Mouse (Mus musculus): Measurements from ENCODE around the gene Il19.

Il19 gene

DNA sequence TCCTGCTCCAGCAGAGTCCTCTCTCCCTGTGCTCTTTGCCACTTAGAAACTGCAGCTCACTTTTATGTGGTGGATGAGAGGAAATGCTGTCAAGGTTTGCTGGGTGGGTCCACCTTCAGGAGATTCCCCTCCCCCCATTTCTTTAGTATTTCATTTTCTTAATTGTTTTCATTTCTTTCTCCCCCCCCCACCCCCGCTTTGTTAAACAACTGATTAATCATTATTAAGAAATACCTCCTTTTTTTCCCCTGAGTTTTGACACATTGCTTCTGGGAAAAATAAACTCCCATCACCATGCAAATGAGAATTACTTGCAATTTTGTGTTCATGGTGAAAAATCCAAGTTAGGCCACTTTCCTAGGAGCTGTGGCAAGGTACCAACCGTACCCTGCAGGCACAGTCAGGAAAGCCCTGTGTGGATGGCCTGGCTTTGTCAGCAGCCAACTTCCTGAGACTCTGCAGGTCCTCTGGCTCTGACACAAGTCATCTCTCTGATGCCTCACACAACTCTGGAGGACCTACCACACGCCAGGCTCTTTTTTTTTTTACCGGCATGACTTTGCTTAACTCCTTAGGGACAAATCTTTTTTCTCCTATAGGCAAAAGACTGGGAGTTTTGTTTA is at the start of gene Il19:
Gene Il19, minus strand, starts transcription at position 51 of the 623 bp plus-strand sequence.
- DNase-seq: no peak

DNA sequence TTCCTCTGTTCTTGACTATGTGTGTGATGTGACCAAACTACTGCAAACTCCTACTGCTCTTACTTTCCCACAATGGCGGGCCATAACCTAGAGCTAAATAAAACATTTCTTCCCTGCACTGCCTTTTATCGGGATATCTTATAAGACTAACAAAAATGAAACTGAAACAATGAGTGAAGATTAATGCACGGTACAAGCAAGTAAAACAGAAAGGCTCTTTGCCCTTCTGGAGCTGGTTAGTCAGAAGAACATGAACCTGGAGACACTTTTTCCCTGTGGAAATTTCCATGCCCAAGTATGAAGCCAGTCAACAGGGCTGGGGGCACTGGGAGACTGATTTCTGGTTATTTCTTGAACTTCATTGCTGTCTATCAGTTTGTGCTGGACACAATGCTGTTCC is 49.4 kb upstream of the Il19 start:
- no peak for DNase-seq

DNA sequence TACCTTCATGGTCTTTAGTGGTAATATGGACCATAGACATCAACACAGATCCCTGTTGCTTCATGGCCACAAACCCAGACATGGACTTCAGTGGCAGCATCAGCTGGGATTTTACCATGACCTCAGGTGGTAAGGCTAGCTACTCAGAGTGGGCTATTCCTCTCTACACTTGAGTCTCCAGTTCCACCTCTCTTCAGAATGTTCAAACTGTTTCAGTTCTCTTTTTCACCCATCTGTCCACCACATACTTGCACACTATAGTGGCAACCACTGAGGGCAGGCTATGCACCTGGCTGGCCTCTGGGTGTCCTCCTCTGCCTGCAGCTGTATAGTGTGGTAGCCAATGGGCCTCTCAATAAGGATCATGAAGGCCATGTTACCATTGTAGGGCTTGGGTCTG is 47.5 kb upstream of the Il19 start:
- no peak for DNase-seq

DNA sequence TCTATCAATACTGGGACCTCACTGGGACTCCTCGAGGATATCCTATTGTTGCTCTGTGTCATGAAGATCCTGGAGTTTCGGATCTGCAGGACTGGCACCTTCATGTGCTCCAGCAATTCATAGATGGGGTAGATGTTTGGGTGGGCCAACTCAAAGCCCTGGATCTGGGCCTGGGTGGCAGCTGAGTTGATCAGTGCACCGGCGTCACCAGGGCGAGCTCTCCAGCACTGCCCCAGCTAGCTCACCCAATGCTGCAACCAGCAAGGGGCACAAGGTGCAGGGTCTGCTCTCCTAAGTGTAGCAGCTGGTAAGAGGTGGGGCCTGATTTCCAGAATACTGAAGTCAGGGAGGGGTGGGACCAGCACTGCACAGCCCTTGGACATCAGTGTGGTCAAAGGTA is 47.1 kb upstream of the Il19 start:
- no peak for DNase-seq

DNA sequence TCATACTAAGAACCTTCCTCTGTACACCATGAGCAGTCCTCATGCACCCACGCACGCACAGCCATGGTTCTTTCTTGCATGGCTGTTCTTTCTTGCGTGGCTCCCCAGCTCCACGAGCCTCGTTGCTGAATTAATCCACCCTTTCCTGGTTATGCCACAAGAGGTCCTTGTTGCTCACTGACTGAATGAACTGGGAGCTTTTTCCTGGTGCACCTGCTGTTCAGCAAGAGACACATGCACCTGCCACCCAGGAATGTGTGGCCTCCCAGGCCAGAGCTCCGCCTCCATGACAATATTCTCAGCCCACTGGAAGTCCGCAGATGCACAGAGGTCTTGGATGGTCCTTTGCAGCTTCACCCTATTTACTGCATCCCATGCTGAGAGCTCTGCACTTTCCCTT is 44.5 kb upstream of the Il19 start:
- DNase-seq: no peak

DNA sequence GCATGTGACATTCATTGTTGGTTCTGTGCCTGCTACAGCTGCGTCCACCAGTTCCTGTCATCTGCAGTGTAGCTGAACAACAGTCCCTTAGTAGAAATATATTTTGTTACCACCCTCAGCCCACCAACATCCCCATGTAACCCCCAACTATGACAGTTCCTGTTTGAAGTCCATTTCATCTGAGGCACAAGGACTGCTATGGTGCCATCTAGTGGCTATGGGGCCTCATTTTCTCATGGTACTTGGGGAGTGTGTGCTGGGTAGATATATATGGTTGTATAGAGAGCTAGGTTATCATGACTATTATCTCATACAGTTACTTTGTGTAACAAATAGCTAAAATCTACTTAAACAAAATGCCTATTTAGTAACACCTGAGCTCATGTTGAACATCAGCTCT is 39.5 kb upstream of the Il19 start:
- DNase-seq: peak; percentile 34 to 49

DNA sequence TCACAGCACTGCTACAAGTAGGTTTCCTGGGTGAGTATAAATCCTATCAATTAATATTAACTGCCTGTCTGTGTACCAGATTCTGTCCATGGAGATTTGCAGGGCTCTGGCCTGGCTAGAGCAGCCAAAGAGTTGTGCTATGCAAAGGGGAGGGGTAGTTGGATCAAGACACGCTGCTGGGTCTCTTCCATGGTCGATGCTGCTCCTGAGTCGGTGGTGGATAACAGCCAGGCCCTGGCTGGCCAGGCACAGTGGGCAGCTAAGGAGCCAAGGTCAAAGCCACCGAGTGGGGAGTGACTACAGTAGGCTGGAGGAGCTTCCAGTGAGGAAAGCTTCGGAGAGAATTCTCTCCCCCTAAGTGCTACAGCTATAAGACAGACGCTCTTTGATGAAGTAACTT is 24.0 kb upstream of the Il19 start:
- no peak for DNase-seq

DNA sequence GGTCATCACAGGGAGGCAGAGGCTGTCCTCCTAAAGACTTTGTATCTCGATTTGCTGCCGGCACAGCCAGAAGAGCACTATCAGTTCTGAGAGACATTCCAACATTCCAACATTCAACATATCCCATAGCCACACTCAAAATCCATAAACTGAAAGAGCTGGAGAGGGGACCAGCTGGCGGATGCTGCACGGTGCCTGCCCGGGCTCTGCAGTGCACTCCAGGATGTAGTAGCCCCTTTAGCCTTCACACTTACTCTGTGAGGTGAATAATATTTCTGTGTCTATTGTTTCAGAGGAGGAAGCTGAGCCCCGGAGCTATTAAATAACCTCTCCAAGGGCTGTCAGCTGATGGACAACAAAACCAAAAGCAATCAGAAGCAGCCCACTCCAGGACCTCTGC is 7.0 kb upstream of the Il19 start:
- no peak for DNase-seq

DNA sequence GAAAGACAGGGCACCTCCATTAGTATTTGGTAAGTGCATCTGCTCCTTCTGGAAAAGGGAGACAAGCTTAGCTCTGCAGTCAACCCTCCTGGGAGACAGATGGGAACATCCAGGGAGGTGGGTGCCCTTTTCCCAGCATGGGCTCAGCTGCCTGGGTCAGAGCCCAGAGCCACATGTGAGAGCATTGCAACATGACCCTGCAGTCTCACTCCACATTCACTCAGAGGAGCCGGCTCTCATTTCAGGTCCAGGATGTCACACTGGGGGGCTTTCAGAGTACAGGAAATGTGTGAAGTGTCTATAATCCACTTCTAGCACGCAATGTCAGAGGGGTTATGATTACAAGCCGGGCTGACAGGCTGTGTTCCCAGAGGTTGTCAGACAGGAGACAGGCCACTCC is 1.9 kb upstream of the Il19 start:
- no peak for DNase-seq

DNA sequence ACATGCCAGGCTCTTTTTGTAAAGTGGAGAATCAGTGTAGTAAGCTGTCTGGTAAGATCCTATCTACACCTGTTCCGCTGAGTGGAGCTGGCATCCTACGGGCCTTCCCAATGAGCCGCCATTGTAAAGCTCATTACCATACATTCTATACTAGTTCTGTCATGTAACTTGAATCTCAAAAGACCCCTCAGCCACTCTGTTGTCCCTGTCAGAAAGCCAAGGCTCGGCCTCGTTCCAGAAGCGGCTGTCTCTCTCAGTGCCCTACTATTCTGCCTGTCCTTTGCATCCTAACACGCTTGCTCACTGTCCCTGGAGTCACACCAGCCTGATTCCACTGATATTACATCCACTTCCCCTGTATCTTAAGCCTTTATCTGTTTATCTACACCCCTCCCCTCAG is 1.7 kb downstream of the Il19 start:
- DNase-seq: no peak

DNA sequence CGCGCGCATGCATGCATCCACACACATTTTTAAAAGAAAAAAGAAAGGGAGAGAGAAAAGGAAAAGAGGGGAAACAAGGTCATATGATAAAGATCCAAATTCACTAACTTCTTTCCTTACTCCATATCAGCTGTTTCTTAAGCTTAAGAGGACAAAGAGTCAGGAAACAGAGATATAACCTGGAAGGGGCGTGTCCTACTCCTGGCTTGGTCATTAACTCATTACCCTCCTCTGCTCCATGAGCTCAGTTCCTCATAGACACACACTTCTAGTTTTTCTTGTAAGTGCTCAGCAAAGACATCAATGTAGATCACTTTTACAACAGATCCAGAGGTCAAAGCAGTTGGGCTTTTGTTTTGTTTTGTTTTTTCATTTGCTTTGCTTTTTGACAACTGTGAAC is 2.7 kb downstream of the Il19 start:
- no peak for DNase-seq

DNA sequence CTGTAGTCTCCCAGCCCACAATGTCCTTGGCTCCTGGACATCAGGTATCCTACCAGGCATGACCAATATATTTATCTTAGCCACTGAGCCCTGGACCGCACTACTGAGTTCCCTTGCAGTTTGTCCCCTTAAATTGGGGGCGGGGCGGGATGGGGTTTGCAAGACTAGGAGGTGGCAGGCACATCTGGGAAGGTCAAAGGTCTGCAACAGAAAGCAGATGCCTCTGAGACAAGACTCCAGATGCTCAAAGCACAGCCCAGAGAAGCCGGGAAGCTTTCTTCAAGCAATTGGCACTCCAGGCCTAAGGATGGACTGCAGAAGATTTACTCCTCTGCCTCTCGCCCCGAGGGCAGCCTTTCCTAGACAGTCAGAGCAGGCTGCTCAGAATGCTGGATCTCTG is 3.6 kb downstream of the Il19 start:
- DNase-seq: no peak

DNA sequence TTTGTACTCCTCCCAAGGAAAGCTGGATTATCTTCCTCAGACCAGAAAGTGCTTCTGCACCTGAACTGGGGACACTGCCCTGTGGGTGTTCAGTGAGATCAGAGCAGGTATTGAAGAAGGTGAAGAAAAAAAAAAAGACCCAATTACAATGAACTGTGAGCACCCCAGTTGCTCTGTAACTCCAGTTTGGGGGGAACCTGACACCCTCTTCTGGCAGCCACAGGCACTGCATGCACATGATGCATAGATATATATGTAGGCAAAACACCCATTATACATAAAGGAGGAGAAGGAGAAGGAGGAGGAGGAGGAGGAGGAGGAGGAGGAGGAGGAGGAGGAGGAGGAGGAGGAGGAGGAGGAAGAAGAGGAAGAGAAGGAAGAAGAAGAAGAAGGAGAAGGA is 13.4 kb downstream of the Il19 start:
- DNase-seq: peak; percentile 41 to 49

DNA sequence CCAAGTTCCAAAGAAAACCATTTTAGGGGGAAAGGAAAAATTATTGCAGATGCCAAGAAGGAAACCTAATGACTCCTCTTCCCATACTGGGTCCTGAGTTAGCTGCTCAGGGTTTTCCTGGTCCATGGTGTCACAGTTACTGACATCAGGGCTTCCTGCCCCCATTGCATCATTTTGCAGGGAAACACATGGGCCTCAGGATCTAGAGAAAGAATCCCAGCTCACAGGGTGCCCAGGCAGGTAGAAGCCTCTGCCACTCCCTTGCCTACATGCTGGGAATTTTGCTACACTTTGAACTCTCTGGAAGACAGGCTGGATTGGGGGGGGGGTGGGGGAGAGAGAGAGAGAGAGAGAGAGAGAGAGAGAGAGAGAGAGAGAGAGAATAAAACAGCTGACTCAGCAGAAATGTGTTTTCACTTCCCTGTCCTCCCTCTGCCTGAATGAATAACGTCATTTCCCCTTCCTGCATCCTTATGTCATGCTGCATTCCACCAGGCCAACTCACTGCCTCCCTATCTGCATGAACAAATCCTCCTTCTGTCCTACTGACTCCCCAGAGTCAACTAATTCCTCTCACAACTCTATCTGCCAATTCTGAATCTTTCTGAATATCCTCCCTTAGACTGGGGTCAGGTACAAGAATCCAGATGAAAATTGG is 21.5 kb downstream of the Il19 start:
- no peak for DNase-seq

DNA sequence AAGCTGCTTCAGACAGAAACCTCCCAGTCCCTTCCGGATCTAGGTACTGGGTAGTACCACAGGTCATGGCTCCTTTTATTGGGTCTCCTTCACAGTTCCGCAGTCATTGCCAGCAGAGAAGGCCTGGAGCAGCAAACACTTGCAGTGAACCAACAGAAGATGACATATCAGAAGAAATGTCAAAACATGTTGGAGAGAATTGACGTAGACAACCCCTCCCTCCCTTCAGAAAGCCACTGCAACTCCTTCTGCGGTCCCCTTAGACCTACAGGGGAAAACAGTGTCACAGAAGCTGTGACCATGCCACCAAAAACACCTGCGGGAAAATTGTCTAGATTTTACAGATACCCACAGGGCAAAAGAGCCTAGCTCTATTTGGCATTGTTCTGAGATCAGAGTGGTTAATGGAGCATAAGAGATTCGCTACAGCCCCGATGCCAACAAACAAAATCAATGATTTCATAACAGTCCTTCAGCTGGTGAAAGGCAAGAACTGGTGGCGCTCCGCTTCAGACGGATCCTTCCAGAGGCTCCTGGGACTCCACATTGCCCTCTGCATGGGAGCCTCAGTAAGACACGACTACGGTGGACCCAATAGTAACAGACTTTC is 28.4 kb downstream of the Il19 start, which contains the start of gene Il20:
Gene Il20, minus strand, starts transcription at position 51 of the 610 bp plus-strand sequence.
- no peak for DNase-seq

DNA sequence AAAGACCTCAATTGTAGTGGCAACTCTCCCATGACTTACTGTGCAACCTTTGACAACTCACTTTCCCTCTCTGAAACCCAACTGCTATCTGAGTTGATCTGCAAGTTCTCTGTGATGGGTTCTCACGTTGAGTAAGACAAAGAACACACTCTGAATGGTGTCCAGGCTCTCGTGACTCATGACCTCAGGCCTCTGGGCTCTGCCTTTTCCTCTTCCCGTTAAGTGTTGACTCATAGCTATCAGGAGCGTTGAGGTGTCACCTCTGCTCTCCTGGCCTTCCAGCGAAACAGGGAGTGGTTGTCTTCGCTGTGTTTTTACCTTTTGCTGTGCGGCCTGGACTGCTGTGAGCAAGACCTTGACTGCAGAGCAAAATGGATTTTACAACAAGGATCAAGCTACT is 37.4 kb downstream of the Il19 start:
- DNase-seq: no peak

DNA sequence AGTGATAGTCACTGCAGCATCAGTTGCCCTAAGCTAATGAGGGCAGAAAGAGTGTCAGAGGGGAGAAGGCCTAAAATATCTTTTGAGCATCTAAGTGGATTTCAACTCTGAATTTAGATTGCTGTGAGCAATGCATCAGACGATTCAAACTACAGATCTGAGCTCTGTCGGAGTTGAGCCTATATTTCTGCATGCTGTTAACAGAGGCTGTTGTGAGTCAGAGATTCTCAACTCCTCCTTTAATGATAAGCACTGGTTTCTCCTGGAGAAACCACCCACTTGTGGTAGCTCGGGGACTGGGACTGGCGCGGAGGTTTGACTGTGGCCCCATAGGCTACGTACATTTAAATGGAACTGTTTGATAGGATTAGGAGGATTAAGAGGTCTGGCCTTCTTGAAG is 45.4 kb downstream of the Il19 start:
- DNase-seq: no peak

DNA sequence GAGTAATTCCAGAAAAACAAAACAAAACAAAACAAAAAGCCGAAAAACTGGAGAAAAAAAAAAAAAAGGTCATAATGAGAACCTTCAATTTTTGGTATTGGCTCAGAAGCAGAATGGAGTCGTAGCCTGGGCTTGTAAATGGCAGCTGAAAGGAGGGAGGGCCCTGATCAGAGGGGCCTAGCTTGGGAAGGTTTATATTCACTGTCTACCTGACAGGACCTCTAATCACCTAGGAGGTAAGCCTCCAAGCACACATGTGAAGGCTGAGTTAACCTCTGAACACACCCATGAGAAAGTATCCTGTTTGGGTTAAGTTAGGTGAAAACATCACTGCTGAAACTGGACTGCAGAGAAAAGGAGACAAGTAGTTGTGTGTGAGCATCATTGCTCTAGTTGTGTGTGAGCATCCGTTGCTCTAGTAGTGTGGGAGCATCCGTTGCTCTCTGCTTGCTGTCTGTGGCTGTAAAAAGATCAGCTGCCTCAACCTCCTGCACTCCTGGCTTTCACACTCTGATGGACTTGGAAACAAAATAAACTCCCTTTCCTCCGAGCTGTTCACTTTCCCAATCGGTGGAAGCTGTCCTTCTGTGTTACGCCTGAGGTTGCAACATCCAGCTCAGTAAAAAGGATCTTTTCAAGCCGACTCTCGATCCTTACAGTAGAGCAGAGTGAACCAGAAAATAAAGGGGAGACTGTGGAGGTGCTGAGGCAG is 46.4 kb downstream of the Il19 start:
- DNase-seq: no peak

DNA sequence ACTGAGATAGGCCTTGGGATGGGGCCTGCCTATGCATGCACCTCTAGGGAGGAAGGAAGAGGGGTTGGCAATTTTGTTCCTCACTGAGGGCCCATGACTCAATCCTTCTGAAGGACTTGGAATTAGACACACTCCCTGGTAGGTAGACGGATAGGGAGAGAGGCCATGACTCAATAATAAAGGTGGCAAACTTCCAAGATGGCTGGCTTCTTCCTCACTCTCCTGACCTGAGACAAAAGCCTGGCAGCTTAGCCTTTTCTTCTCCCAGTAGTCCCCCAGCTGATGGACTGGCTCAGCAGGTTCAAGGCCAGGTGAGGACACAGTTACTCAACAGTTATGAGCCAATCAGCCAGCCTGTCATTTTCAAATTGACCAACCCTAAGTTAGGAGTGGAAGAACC is 47.5 kb downstream of the Il19 start:
- no peak for DNase-seq

DNA sequence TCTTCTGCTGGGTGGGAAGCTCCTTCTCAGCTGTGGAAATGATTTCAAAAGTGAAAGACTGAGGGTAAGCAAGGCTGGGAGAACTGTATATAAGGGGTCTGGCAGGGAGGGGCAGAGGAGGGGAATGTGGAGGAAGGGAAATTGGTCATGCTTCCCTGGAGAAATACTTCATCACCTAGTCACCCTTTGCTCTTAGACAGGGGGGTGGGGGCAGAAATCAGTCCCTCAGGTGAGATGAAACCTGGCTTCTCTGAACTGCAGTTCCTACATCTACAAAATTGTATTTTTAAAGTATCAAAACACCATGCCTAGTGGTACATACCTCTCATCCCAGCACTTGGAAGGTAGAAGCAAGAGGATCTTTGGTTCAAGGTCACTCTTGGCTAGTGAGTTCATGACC is 52.6 kb downstream of the Il19 start, which contains the start of gene Il24:
Gene Il24, minus strand, starts transcription at position 101 of the 400 bp plus-strand sequence.
- DNase-seq: no peak

DNA sequence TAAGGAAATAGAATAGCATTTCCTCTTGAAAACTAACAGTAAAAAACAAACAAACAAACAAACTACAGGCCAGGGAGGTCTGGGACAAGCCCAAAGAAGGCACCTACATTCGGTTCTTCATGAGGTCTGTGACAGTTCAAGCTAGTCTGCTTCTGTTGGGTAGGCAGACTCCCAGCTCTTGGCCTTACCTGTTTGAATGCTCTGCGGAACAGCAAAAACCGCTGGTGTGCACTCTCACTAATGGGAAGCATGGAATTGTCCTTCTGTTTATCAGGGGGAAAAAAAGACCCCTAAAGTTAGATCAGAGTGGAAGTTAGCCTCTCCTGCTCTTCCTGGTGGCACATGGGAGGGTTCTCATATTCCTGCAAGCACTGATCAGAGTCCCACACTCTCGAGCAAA is 56.8 kb downstream of the Il19 start:
- no peak for DNase-seq
